Mouse (Mus musculus): ENCODE data around the gene Prkag1.

Prkag1 gene

DNA sequence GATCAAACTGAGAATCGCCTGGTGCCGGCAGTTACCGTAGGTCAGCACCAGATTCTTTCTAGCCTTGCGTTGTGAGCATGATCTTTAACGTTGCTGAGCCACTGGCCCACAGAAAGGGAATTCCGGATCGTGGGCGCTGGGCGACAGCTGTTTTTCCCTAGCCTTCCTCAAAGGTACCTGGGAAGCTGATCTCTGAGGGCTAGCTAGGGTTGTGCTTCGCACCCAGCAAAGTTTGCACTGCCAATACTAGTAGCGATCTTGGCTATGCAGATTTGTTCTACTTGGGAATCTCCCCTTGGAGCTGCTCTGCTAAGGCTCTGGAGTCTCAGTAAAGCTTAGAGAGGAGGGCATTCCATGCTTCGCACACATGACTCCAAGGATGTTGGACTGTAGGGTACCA lies 40.1 kb downstream of the Prkag1 start:
- DNase-seq = no peak

DNA sequence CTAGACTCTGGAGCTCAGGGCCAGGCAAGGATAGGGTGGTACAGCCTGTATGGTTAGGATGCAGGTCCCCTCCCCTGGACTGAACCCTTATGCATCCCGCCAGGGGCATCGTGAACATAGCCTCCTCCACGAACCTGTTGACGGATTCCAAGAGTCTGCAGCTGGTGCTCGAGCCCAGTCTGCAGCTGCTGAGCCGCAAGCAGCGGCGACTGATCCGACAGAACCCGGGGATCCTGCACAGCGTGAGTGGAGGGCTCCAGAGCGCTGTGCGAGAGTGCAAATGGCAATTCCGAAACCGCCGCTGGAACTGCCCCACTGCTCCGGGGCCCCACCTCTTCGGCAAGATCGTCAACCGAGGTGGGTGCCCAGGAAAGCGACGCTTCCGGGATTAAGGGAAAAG lies 40.6 kb downstream of the Prkag1 start:
- DNase-seq = no peak

DNA sequence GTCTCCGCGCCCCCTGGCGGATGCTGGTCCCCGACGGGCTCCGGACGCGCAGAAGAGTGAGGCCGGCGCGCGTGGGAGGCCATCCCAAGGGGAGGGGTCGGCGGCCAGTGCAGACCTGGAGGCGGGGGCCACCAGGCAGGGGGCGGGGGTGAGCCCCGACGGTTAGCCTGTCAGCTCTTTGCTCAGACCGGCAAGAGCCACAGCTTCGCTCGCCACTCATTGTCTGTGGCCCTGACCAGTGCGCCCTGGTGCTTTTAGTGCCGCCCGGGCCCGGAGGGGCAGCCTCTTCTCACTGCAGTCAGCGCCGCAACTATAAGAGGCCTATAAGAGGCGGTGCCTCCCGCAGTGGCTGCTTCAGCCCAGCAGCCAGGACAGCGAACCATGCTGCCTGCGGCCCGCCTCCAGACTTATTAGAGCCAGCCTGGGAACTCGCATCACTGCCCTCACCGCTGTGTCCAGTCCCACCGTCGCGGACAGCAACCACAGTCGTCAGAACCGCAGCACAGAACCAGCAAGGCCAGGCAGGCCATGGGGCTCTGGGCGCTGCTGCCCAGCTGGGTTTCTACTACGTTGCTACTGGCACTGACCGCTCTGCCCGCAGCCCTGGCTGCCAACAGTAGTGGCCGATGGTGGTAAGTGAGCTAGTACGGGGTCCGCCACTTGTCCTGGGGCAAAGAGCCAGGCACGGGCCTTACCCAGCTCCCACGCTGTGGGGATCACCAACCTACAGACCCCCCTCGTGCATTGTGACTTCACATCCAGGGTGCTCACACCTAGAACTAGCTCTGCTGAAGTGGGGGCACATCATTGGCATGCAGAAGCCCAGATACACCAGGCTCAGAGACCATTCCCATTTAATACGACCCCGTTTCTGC lies 41.4 kb downstream of the Prkag1 start, which contains the start of gene Wnt1:
TSS of gene Wnt1 (plus strand) at position 197 of the 875 bp plus-strand sequence.
- no peak for DNase-seq

DNA sequence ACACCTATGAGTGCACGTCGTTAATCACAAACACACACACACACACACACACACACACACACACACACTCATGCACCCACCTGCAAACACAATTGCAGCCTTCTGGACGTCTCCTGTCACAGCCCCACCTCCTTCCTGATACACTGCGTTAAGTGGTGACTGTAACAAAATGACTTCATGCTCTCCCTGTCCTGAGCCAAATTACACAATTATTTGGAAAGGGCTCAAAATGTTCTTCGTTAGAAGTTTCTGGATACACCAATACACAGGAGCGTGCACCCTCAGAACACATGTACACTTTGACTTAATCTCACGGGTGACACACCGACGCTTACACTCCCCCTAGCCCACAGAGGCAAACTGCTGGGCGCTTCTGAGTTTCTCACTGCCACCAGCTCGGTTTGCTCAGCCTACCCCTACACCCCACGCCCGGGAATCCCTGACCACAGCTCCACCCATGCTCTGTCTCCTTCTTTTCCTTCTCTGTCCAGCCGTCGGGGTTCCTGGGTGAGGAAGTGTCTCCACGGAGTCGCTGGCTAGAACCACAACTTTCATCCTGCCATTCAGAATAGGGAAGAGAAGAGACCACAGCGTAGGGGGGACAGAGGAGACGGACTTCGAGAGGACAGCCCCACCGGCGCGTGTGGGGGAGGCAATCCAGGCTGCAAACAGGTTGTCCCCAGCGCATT lies 42.2 kb downstream of the Prkag1 start:
- DNase-seq = no peak

DNA sequence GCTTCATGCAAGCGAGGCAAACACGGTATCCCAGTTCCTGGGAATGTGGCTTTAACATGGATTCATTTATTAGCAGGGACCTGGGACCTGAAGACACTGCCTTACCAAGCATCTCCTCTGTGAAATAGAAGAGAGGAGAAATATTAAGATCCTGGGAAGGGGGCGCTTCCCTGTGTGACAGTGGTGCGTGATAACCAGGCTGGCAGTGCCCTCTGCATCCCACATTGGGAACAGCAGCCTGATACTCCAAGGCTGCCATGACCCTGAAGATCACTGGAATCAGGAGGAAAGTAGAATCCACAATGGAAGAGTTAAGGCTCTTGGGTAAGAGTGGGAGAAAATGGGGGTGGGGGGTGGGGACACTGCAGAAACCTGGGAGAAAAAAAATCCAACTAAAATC lies 43.4 kb downstream of the Prkag1 start:
- DNase-seq = no peak

DNA sequence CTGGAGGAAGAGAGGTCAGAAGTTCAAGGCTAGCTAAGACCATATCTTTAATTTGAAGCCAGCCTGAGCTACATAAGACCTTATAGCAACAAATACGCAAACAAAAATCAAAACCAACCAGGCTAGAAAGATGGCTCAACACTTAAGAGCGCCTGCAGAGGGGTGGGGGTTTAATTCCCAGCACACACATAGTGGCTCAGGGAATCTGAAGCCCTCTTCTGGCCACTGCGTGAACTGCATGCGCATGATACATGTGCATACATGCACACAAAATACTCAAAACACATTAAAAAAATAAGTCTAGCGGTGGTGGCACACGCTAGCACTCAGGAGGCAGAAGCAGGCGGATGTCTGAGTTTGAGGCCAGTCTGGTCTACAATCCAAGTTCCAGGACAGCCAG lies 45.6 kb downstream of the Prkag1 start:
- DNase-seq = no peak

DNA sequence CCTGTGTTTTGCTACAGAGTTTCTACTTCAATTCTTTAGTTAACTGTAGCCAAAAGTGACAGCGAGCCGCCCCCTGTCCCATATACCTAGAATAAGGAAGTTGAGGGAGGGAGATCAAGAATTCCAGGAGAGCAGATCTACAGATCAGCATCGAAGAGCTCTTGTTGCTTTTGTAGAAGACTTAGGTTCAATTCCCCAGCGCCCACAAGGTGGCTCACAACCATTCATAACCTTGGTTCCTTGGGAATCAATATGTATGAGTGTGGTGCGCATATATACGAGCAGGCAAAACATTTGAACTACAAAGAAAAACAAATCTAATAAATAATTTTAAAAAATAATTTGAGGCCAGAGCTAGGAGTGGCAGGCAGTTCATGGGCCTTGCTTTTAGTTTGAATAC lies 50.2 kb downstream of the Prkag1 start:
- no peak for DNase-seq

DNA sequence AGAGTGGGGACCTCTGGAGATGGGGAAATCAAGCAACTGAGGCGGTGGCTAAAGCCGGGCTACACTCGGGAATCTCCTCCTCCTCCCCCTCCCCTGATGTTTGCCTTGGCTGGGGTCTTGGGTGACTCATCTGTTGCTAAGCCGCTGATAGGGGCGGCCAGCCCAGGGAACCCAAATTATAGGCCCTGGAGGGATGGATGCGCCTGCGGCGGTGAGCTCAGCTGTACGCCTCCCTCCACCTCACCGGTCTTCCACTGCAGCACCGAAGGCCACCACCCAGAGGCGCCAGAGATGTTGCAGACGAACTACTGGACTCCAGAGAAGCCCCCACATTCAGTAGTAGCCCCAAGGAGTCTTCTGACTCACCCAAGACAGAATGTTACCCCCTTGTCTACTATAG lies 50.7 kb downstream of the Prkag1 start:
- no peak for DNase-seq

DNA sequence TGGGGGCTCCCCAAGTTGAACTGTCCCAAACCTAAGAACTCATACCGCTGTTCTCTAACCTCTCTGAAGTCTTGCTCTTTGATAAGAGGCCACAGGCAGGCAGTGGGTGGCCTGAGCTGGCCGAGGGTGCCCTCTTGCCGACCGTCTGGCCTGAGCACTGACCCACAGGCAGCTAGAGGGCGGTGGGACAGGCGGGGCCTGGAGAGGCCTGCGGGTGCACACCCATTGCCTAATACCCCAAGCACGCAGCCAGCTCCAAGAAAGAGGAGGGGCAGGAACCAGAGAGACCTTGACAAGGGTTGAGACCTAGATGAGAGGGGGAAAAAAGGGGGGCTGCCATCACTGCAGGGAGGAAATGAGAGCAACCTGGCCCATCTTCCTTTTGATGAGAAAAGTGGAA lies 51.2 kb downstream of the Prkag1 start:
- no peak for DNase-seq

DNA sequence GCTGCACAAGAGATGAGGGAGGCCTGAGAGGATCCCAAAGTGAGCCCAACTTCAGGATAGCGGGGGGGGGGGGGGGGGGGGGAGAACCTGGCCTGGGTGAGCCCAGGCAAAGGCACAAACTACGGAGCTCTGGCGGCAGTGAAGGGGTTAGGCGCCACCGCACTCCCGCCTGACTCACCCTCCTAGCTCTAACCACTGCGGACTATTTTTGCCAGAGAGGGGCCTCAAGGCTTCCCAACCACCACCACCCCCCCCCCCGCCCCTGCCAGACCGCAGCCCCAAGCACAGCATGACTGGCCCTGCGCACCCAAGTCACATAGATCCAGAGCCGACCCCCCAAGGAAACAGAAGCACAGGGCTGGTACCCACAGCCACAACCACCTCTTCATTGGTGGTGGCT lies 52.5 kb downstream of the Prkag1 start:
- DNase-seq = no peak

DNA sequence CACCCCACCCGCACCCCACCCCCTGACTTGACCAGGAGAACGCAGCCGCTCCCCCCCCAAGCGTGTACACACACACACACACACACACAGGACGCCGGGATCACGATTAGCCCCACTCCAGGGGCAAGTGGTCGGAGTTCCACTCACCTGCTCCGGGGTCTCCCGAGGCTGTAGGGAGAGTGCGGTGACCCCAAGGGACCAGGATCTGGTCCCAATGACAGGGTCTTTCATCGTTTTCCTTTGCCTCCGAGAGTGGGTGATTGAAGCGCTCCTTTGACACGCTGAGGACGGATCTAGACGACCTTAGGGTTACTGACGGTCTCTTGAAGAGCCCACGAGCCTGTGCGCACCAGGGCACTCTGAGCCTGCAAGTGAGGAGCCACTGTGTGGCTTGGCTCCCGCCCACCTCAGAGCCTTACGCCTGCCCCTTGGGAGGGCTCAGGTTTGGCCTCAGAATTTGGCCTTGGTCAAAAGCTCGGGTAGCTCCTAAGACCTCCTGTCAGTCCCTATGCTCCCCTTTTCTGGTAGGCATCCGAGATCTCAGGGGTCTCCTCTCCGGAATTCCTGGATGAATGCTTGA lies 53.0 kb downstream of the Prkag1 start:
- DNase-seq = no peak

DNA sequence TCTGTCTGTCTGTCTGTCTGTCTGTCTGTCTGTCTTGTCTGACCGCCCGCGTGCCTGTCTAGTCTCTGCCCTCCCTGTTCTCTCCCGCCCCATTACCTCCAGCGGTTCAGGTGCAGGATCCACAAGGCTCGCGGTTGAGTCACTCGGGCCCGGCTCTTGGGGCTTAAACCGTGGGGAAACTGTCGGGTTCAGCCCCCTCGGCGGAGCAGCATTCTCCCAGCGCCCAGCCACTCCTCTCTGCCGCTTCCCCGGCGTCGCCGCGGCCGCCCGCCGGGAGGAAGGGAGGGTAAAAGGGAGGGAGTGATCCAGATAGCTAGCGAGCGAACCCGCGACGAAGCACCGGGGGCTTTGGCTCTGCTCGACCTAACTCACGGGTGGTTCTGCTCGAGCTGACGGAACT lies 53.6 kb downstream of the Prkag1 start, which contains the start of gene Wnt10b:
TSS of gene Wnt10b (minus strand) at position 389 of the 400 bp plus-strand sequence.
- DNase-seq = no peak

DNA sequence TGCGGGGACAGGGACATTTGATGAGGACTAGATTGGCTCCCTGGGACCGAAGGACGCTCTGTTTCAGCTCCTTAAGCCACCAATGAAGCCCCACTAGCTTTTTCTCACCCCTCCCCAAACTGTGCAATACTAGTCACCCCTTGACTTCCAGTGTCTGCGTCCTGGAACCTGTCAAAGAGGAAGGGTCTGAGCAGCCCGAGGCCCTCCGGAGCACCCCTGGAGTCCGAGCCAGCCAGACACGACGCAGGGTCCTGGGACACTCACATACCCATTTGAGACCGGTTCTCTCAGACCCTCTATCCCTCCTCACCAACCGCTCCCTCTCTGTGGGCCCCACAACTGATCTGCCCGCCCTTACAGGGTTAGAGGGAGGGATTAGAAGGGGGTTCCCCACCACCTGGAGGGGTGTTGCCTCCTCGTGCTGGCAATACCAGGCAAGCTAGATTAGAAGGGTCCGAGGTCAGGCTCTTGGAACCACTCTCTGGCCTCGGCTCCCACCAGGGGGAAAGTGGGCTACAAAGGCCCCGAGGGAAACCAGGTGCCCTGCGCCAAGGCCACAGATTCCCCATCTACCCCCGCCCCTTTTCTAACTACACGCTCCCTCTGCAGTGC lies 54.2 kb downstream of the Prkag1 start:
- no peak for DNase-seq

DNA sequence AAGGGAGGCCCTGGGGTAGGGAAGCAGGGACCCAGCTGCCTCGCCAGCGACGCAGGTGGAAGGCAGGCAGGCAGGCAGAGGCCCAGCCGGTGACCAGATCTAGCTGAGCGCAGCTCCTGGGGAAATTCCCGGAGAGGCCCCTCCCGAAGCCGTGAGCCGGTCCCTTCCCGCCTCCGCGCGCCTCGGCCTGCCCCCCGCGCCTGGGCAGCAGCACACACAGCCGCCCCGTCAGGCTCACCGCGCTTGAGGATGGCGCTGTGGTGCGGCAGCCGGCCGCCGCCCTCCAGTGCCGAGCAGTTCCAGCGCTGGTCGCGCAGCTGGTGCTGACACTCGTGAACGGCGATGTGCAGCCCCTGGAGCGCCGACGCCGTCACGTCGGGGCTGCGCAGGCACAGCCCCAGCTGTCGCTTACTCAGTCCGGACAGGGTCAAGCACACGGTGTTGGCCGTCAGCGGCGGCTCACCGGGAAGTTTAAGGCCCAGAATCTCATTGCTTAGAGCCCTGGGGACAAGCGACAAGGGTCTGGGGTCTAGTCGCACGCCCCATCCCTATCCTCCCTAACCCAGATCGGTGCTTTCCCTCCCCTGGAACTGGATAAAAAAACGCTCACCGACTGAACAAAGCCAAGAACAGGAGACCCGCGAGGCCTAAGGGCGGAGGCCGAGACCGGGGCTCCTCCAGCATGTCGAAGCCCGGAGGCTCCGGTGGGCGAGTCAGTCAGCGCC lies 54.9 kb downstream of the Prkag1 start:
- no peak for DNase-seq

DNA sequence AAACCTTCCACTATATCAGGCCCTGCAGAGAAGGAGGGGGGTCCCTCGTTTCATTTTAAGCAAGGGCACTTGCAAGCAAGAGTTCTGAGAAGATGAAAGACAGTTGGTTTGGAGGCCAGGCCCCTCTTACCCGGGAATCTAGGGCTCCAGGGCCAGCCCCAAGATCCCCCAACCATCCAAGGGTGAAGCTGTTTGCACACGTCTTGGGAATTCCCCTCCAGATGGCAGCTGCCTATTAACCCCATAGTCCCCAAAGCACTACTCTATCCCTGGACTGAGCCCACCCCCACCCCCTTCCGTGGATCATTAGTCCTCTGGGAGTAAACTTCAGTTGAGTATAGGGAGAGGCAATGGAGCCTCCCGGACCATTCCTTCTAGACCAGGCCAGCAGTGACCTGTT lies 55.8 kb downstream of the Prkag1 start:
- no peak for DNase-seq

DNA sequence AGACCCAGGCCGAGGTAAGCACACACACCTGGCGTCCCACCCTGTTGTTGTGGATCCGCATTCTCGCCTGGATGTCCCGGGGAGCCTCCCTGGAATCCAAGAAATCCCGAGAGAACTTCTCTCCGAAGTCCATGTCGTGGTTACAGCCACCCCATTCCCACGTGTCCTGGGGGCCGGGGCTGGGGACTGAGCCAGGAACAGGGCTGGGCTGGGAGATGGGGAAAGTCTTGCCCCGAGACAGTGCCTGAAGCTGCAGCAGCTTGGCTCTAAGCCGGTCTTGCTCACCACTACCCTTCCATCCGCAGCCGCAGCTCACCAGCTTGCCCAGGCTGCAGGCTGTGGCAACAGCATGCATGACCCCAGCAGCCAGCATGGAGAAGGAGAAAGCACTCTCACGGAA lies 57.2 kb downstream of the Prkag1 start:
- DNase-seq = no peak

DNA sequence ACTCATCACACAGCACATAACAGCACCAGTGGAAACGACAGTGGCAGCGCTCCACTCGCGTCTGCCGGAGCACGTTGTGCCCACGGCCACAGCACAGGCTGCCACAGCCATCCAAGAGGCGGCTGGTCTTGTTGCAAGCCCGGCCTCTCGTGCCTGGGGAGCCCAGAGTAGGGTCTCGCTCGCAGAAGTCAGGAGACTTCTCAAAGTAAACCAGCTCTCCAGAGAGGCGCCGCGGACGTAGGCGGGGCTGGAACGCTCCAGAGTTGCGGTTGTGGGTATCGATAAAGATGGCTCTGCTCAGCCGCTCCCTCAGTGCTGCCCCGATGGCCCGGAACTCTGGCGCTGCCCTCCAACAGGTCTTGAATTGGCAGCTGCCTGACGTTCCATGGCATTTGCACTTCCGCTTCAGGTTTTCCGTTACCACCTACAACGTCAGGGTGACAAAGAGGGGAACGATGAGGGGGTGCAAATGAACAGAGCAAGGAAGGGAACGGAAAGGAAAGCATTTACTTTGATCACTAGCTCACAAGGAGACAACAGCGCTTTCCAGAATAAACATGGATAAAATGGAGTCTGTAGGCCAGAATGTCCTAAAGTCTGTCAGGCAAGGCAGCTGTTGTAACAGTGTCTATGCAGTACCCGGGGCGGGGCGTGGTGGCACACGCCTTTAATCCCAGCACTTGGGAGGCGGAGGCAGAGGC lies 58.7 kb downstream of the Prkag1 start:
- DNase-seq = no peak

DNA sequence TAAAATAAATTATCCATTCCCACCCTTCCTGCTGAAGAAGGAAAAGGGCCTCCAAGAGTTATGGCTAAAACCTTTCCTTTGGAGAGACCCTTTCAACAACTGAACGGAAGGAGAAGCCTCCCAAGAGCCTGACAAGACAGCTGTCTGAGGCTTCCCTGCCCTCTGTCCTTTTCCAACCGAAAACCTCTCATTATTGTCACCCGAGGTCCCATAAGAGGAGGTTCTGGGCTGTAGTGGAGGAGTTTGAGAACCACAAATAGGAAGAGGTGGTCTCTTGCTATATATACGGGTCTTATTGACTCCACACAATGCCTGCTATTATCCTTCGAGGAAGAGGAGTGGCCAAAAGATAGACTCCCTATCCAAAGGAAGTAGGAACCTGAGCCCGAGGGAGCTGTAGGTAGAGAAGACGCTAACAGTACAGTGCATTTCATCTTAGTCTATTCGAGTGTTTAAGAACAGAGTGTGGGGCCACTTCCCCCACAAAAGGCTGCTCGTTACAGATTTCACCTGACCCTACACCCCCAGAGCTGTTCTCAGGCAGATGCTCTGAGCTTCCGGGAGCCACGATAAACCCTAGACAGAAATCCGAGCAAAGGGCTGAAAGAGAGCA lies 59.4 kb downstream of the Prkag1 start:
- DNase-seq = no peak

DNA sequence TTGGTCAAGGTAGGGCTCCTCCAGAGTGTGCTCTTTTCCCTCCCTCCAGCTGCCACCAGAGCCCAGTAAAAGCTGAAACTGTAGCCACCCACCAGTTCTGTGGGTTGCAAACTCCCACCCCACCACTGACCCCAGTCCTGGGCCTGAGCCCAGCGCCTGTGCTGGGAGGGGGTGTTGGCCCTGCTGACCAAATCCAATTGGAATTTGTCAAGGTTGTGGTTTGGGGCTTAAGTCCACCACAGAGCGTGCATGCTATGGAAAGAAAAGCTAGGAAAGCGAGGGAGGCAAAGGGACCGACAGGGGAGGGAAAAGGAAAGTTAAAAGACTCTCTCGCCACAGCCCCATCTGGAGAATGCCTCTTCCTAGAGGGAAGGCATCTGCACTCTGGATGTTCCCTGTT lies 63.1 kb downstream of the Prkag1 start:
- DNase-seq = no peak

DNA sequence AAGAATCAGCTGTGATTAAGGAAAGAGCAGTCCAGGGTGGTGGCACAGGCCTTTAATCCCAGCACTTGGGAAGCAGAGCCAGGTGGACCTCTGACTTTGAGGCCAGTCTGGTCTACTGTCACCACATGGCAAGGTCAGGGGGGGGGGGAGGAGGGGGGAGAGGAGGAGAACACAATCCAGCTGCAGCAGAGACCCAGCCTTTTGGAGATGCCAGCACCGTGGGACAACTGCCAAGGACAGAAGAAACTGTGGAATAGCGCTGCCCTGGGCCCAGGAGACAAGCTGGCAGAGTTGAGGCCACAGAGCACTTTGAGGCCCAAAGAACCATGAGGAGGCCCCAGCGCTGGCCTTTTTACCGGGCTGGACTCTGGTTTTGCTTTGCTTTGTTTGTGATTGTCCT lies 65.4 kb downstream of the Prkag1 start:
- no peak for DNase-seq
